Mouse (Mus musculus) thymus, adult 2 months (tissue): ENCODE data around the gene Fzd2.

Experiments used
- CTCF ChIP-seq: fragments of 200-500 bp; IDR thresholded peaks from 2 replicates; pipeline ENCODE4 v1.5.1; 2012; ENCODE audit warnings: mild to moderate bottlenecking, control low read depth, low read length, moderate library complexity, borderline replicate concordance; ENCODE audit not compliant: control insufficient read depth, poor library complexity, insufficient read depth; ENCODE audit errors: extremely low read depth
- POLR2A ChIP-seq: fragments of 200-500 bp; IDR thresholded peaks from 2 replicates; pipeline ENCODE4 v1.6.1; 2012; ENCODE audit warnings: mild to moderate bottlenecking, low read length, control low read depth, moderate library complexity; ENCODE audit not compliant: control insufficient read depth, poor library complexity, insufficient read depth; ENCODE audit errors: extremely low read depth

DNA sequence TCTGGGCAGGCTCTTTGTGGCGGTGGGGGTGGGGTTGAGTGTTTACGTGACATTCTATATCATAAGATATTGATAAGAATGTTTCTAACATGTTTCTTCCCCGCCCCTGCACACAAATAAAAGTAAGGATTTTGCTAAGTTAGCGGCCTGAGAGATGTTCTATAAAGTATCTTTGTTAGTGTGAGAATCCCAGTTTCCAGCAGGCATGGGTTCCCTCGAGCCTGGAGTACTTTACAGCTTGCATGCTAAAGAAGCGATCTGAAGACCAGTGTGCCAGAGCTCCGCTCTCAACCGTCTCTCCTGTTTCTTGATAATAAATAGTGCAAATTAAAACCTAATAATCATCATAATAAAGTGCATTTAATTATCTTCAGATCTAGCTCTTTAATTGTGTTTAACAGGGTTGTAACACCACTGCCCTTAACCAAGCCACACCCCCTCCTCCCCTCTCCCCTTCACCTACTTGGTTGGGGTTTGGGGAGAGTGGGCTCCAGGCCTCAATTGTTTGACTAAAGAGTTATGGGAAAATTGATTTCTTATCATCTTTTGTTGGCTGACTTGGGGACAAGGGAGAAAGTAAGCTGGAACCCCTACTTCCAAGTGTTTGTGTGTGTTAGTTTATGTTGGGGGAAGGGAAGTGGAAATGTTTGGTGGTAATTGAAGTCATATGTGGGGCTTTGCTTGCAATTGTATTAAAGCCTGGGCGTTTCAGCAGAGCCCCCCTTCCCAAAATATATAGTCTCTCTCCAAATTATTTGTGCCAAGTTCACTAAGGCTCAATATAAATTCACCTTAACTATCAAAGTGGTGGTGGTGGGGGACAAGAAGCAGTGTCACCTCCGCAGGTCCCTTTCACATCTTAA lies 3.7 kb downstream of the Fzd2 start:
- no peak for TF ChIP-seq POLR2A
- no peak for TF ChIP-seq CTCF
